Mouse (Mus musculus) CH12.LX (cell line): Measurements from ENCODE around the gene Vps37d. TPM values are rescaled to one million over a fixed set of nuclear protein-coding genes. Genes with fewer than 3 reads are reported as not detected.

Source experiments
- DNase-seq: peaks from one replicate; pipeline ENCODE4 v3.0.0-alpha.2; 2013; ENCODE audit errors: extremely low read depth
- H3K27ac ChIP-seq: 2 replicates; pipeline ENCODE4 v1.5.1; 2012; ENCODE audit warnings: low read depth, mild to moderate bottlenecking, control low read depth, moderate library complexity; ENCODE audit not compliant: insufficient read depth
- H3K27me3 ChIP-seq: replicated peaks from 2 replicates; pipeline ENCODE3; 2012; ENCODE audit warnings: inconsistent platforms
- H3K36me3 ChIP-seq, 2 experiments: replicated peaks in 1 of 2; 2 replicates each; pipeline versions ENCODE3 to v1.6.1; 2012; ENCODE audit warnings: inconsistent platforms in 1 of 2, low read length in 1 of 2, mild to moderate bottlenecking in 1 of 2, mixed read lengths in 1 of 2, moderate library complexity in 1 of 2; ENCODE audit not compliant: control insufficient read depth in 1 of 2, insufficient read depth in 1 of 2
- H3K4me1 ChIP-seq, 2 experiments: 2 replicates each; pipeline ENCODE4 v1.6.1; 2012; ENCODE audit warnings: inconsistent platforms in 1 of 2, moderate library complexity in 1 of 2; ENCODE audit not compliant: insufficient read depth in 2 of 2, control insufficient read depth in 1 of 2
- H3K4me2 ChIP-seq: 2 replicates; pipeline ENCODE4 v1.6.1; 2012; ENCODE audit warnings: low read depth, mild to moderate bottlenecking, control low read depth; ENCODE audit not compliant: poor library complexity, insufficient read depth, severe bottlenecking
- H3K4me3 ChIP-seq, 3 experiments: fragments of 150-350 bp in 1 of 3; sonication (generic) in 1 of 3; replicated peaks in 1 of 3; 2 replicates each; pipeline versions ENCODE3 to v1.5.1; 2011 to 2012; ENCODE audit warnings: low read depth in 2 of 3, low read length in 2 of 3, mild to moderate bottlenecking in 2 of 3, moderate library complexity in 2 of 3, control low read depth in 1 of 3, improper control_type of control experiment in 1 of 3, inconsistent platforms in 1 of 3, mixed read lengths in 1 of 3; ENCODE audit not compliant: poor library complexity in 1 of 3
- H3K79me2 ChIP-seq: replicated peaks from 2 replicates; pipeline ENCODE4 v1.6.1; 2012; ENCODE audit warnings: mild to moderate bottlenecking, moderate library complexity; ENCODE audit not compliant: control insufficient read depth, poor library complexity, insufficient read depth, severe bottlenecking; ENCODE audit errors: extremely low read depth
- H3K9ac ChIP-seq: 2 replicates; pipeline ENCODE4 v1.6.1; 2012; ENCODE audit warnings: low read depth, mild to moderate bottlenecking, control low read depth, moderate library complexity; ENCODE audit not compliant: insufficient read depth
- H3K9me3 ChIP-seq: replicated peaks from 2 replicates; pipeline ENCODE3; 2012; ENCODE audit warnings: low read length, inconsistent platforms, mixed read lengths
- CHD2 ChIP-seq: IDR thresholded peaks from 2 replicates; pipeline ENCODE4 v1.6.1; 2011; ENCODE audit warnings: low read length, improper control_type of control experiment
- CTCF ChIP-seq, 2 experiments: IDR thresholded peaks in 1 of 2; conservative IDR thresholded peaks in 1 of 2; 2 replicates each; pipeline ENCODE4 v1.5.1; 2011 to 2012; ENCODE audit warnings: low read depth in 2 of 2, low read length in 2 of 2, improper control_type of control experiment in 1 of 2, inconsistent platforms in 1 of 2, mild to moderate bottlenecking in 1 of 2, moderate library complexity in 1 of 2
- ELF1 ChIP-seq: IDR thresholded peaks from 2 replicates; pipeline ENCODE4 v1.6.1; 2014; ENCODE audit warnings: low read depth, mild to moderate bottlenecking, inconsistent platforms, low read length, improper control_type of control experiment
- EP300 ChIP-seq: IDR thresholded peaks from 2 replicates; pipeline ENCODE4 v1.6.1; 2011; ENCODE audit warnings: low read length, improper control_type of control experiment
- ETS1 ChIP-seq: conservative IDR thresholded peaks from 2 replicates; pipeline ENCODE4 v1.6.1; 2012; ENCODE audit warnings: low read depth, mild to moderate bottlenecking, inconsistent platforms, low read length, improper control_type of control experiment, moderate library complexity
- GABPA ChIP-seq: IDR thresholded peaks from 2 replicates; pipeline ENCODE4 v1.6.1; 2012; ENCODE audit warnings: low read depth, low read length, improper control_type of control experiment, inconsistent platforms; ENCODE audit not compliant: insufficient replicate concordance
- IRF4 ChIP-seq: IDR thresholded peaks from 2 replicates; pipeline ENCODE4 v1.6.1; 2014; ENCODE audit warnings: low read depth, mild to moderate bottlenecking, inconsistent platforms, low read length, improper control_type of control experiment
- JUN ChIP-seq: IDR thresholded peaks from 2 replicates; pipeline ENCODE4 v1.6.1; 2011; ENCODE audit warnings: low read depth, mild to moderate bottlenecking, low read length, improper control_type of control experiment, moderate library complexity; ENCODE audit not compliant: insufficient read depth
- JUND ChIP-seq: conservative IDR thresholded peaks from 2 replicates; pipeline ENCODE4 v1.6.1; 2011; ENCODE audit warnings: low read depth, low read length, improper control_type of control experiment
- KAT2A ChIP-seq: IDR thresholded peaks from 2 replicates; pipeline ENCODE4 v1.6.1; 2012; ENCODE audit warnings: low read length, improper control_type of control experiment, inconsistent platforms; ENCODE audit not compliant: insufficient replicate concordance
- MAFK ChIP-seq: IDR thresholded peaks from 2 replicates; pipeline ENCODE4 v1.6.1; 2011; ENCODE audit warnings: low read length, improper control_type of control experiment; ENCODE audit not compliant: insufficient replicate concordance
- MAX ChIP-seq: IDR thresholded peaks from 2 replicates; pipeline ENCODE4 v1.6.1; 2011; ENCODE audit warnings: low read length, improper control_type of control experiment
- MAZ ChIP-seq: IDR thresholded peaks from 2 replicates; pipeline ENCODE4 v1.6.1; 2012; ENCODE audit warnings: low read depth, mild to moderate bottlenecking, inconsistent platforms, low read length, improper control_type of control experiment, moderate library complexity
- MEF2A ChIP-seq: IDR thresholded peaks from 2 replicates; pipeline ENCODE4 v1.6.1; 2014; ENCODE audit warnings: low read depth, mild to moderate bottlenecking, inconsistent platforms, low read length, improper control_type of control experiment, borderline replicate concordance
- MXI1 ChIP-seq: IDR thresholded peaks from 2 replicates; pipeline ENCODE4 v1.6.1; 2011; ENCODE audit warnings: mild to moderate bottlenecking, low read depth, low read length, improper control_type of control experiment
- NELFE ChIP-seq: IDR thresholded peaks from 2 replicates; pipeline ENCODE4 v1.6.1; 2011; ENCODE audit warnings: low read depth, low read length, improper control_type of control experiment
- NRF1 ChIP-seq: IDR thresholded peaks from 2 replicates; pipeline ENCODE4 v1.6.1; 2014; ENCODE audit warnings: low read depth, mild to moderate bottlenecking, inconsistent platforms, low read length, improper control_type of control experiment, moderate library complexity
- PAX5 ChIP-seq: IDR thresholded peaks from 2 replicates; pipeline ENCODE4 v1.6.1; 2012; ENCODE audit warnings: low read length, inconsistent platforms, mixed read lengths
- POLR2A ChIP-seq: IDR thresholded peaks from 2 replicates; pipeline ENCODE4 v1.6.1; 2011; ENCODE audit warnings: low read depth, mild to moderate bottlenecking, improper control_type of control experiment, low read length
- POLR2AphosphoS2 ChIP-seq: IDR thresholded peaks from 2 replicates; pipeline ENCODE4 v1.6.1; 2011; ENCODE audit warnings: low read depth, low read length, improper control_type of control experiment
- RAD21 ChIP-seq: IDR thresholded peaks from 2 replicates; pipeline ENCODE4 v1.6.1; 2011; ENCODE audit warnings: low read depth, mild to moderate bottlenecking, low read length, improper control_type of control experiment, moderate library complexity
- RCOR1 ChIP-seq: conservative IDR thresholded peaks from 2 replicates; pipeline ENCODE4 v1.6.1; 2012; ENCODE audit warnings: low read depth, mild to moderate bottlenecking, inconsistent platforms, low read length, improper control_type of control experiment
- SIN3A ChIP-seq: IDR thresholded peaks from 2 replicates; pipeline ENCODE4 v1.6.1; 2012; ENCODE audit warnings: low read length, improper control_type of control experiment, inconsistent platforms
- SMC3 ChIP-seq: IDR thresholded peaks from 2 replicates; pipeline ENCODE4 v1.6.1; 2011; ENCODE audit warnings: low read depth, low read length, improper control_type of control experiment
- UBTF ChIP-seq: IDR thresholded peaks from 2 replicates; pipeline ENCODE4 v1.6.1; 2012; ENCODE audit warnings: low read depth, mild to moderate bottlenecking, inconsistent platforms, low read length, improper control_type of control experiment, moderate library complexity
- ZC3H11A ChIP-seq: IDR thresholded peaks from 2 replicates; pipeline ENCODE4 v1.6.1; 2012; ENCODE audit warnings: low read depth, mild to moderate bottlenecking, inconsistent platforms, low read length, improper control_type of control experiment
- ZKSCAN1 ChIP-seq: IDR thresholded peaks from 2 replicates; pipeline ENCODE4 v1.6.1; 2012; ENCODE audit warnings: low read depth, inconsistent platforms, low read length, improper control_type of control experiment, borderline replicate concordance
- ZMIZ1 ChIP-seq: IDR thresholded peaks from 2 replicates; pipeline ENCODE4 v1.6.1; 2012; ENCODE audit warnings: low read depth, mild to moderate bottlenecking, inconsistent platforms, low read length, improper control_type of control experiment
- ZNF384 ChIP-seq: IDR thresholded peaks from 2 replicates; pipeline ENCODE4 v1.6.1; 2012; ENCODE audit warnings: low read depth, low read length, improper control_type of control experiment, inconsistent platforms
- dilution Hi-C: fragments of 300-500 bp; cut with MboI; formaldehyde crosslinking; loops from 2 replicates; pipeline ENCODE4 v1.14.3; 2020; ENCODE audit warnings: low sequenced_read_pairs; ENCODE audit not compliant: extremely low pct_unique_long_range_greater_than_20kb, extremely low pct_ligation_motif_present
- in situ Hi-C: fragments of 300-500 bp; cut with MboI; formaldehyde crosslinking; loops from 3 replicates; pipeline ENCODE4 v1.14.3; 2019; ENCODE audit warnings: low sequenced_read_pairs, low pct_ligation_motif_present, low pct_unique_long_range_greater_than_20kb, mixed read lengths
- polyA plus RNA-seq: library from polyadenylated mRNA; unstranded; fragments of >175 nt; gene quantifications from 2 replicates; pipeline ENCODE4 v1.2.1, GENCODE M21; 2012; ENCODE audit warnings: low read depth; ENCODE audit not compliant: insufficient read length
- total RNA-seq, 2 experiments: library from RNA; depleted of rRNA; stranded (reverse); fragments of 300-350 nt in 1 of 2; fragments of >200 nt in 1 of 2; gene quantifications; 2 replicates each; pipeline ENCODE4 v1.2.3; 2012 to 2014

Gene Vps37d
- total and polyA plus RNA-seq, 3 experiments = 0.40 to 0.64 (median 0.56) TPM

DNA sequence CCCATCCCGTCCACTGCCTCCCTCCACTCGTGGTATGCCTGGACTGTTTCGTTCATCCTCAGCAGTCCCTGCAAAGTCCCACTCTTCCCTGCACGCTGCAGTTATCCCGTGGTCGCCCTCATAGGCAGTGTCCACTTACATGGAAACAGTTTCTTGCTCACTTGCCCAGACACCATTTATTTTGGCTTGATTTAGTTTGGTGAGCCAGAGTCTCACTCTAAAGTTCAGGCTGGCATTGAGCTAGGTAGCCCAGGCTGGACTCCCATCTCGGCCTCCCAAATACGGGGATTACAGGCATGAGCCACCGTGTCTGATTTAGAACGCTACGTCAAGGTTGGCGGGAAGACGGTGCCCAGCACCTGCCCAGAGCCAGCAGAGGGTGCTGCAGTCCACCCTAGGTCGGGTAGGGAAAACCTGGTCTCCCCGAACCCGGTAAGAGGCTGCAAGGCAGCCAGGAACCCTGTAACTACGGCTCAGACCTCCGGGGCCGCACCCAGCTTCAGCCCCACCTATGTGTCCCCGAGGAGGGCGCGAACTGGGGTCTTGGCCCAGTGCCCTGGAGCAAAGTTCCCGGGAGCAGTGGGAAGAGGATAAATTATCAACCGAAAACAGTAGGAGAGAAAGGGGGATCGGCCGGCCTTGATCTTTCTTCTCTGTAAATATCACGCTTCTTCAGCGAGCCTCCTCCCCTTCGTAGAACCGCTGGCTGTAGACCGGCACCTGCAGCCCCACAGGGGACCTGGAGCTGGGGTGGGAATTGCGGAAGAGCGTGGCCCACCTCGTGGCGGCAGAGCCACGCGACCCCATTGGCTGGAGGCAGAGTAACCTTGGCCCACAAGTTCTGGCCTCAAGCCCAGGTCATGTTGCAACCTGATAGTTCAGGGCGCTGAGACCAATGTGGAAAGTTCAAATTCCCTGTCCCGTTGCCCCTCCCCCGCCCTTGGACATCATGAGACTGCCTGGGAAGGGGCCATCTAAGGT, 29.7 kb upstream of the Vps37d start:
- Histone ChIP-seq H3K36me3 (no peaks in the 10 kb centered on the region), H3K4me1 (no peaks in the 10 kb centered on the region), H3K27ac (no peak overlapping the region), H3K79me2 (no peaks in the 10 kb centered on the region), H3K4me3 (no peak overlapping the region), H3K27me3 (peaks cover 83% of the 10 kb centered on the region), H3K4me2 (no peak overlapping the region), H3K9ac (no peak overlapping the region), H3K9me3 (peaks cover 20% of the 10 kb centered on the region)
- dilution Hi-C loops = no loop called here
- in situ Hi-C loops = loop anchor here (25.0 kb wide), 1 partner anchor 196 kb away; the partner anchor contains the start of genes Cldn13 and Tmem270
- no peak for TF ChIP-seq MAFK
- peak; percentile 11 for TF ChIP-seq RAD21
- TF ChIP-seq ZC3H11A = no peak
- peak; percentile 13; the same call in 1 of the 2 replicates for TF ChIP-seq SMC3
- no peak for TF ChIP-seq CHD2
- TF ChIP-seq POLR2AphosphoS2 = no peak
- no peak for TF ChIP-seq GABPA
- no peak for TF ChIP-seq IRF4
- no peak for TF ChIP-seq MXI1
- no peak for TF ChIP-seq MAZ
- no peak for TF ChIP-seq ELF1
- TF ChIP-seq SIN3A = no peak
- TF ChIP-seq CTCF (conservative IDR thresholded peaks at IDR 0.05 in 1 of 2, IDR thresholded peaks at IDR 0.05 in 1 of 2; ENCODE audit: low read depth in 2 of 2, low read length in 2 of 2) = peak in 1 of 2 experiments; percentile 46; a peak in 2 of 4 replicates
- TF ChIP-seq ZMIZ1 = no peak
- no peak for TF ChIP-seq ZNF384
- TF ChIP-seq ZKSCAN1 = no peak
- TF ChIP-seq MEF2A = no peak
- DNase-seq = no peak

DNA sequence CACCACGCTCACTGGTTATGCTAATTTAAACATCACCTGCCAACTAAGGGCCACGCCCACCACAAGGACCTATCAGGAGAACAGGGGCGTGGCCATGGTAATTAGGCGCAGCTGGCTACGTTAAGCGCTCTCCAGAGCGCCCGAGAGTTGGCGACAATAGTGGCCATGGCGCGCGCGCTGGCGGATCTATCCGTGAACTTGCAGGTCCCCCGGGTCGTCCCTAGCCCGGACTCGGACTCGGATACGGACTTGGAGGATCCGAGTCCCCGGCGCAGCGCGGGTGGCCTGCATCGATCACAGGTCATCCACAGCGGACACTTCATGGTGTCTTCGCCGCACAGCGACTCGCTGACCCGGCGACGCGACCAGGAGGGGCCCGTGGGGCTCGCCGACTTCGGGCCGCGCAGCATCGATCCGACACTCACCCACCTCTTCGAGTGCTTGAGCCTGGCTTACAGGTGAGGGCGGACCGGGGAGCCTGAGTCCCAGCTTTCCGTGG, 28.7 kb upstream of the Vps37d start:
- H3K4me2 ChIP-seq = no peak overlapping the region; the same call in 1 of the 2 replicates
- no peaks in the 10 kb centered on the region for H3K36me3 ChIP-seq
- in situ Hi-C loops (loop anchor here (25.0 kb wide), 1 partner anchor 195 kb away; the partner anchor contains the start of genes Cldn13 and Tmem270), dilution Hi-C loops (no loop called here)
- no peak overlapping the region for H3K27ac ChIP-seq
- H3K79me2 ChIP-seq = no peaks in the 10 kb centered on the region
- no peaks in the 10 kb centered on the region for H3K4me1 ChIP-seq
- TF ChIP-seq KAT2A = no peak
- TF ChIP-seq JUN = no peak
- no peak for TF ChIP-seq EP300
- no peak for TF ChIP-seq POLR2A
- no peak for TF ChIP-seq RCOR1
- no peak for TF ChIP-seq UBTF
- TF ChIP-seq SMC3 = no peak
- TF ChIP-seq IRF4 = no peak
- TF ChIP-seq NELFE = no peak
- TF ChIP-seq MAX = no peak
- TF ChIP-seq JUND = no peak
- no peak for TF ChIP-seq ZKSCAN1
- no peak for TF ChIP-seq NRF1
- no peak for TF ChIP-seq ETS1
- no peak for TF ChIP-seq PAX5
- TF ChIP-seq MXI1 = no peak
- peaks cover 19% of the 10 kb centered on the region for H3K9me3 ChIP-seq
- no peak for DNase-seq
- H3K4me3 ChIP-seq = no peak overlapping the region
- H3K9ac ChIP-seq = no peak overlapping the region
- peaks cover 85% of the 10 kb centered on the region for H3K27me3 ChIP-seq
